Mouse (Mus musculus) liver (tissue): Measurements from ENCODE around the gene Rpia.

Experiments used
- DNase-seq: peaks from one replicate; pipeline ENCODE4 v3.0.0-alpha.2; 2020; ENCODE audit warnings: mixed read lengths

Rpia gene

DNA sequence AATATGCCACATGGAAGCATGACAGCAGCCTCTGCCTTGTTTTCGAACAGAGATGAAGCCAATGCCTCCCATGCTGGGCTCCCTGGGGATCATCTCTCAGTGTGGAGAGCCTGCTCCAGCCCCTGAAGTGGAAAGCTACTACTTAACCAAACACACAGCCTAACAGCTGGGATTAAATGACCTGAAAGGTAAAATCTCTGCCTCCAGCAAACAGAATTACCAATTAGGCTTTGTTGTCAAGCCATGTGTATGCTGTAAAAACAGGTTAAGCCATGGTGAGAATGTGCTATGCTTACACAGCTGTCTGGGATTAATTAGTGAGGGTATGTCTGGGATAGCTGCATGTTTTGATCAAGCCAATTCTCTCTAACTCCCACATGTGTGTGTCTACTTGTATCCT lies 42.3 kb downstream of the Rpia start:
- DNase-seq = no peak

DNA sequence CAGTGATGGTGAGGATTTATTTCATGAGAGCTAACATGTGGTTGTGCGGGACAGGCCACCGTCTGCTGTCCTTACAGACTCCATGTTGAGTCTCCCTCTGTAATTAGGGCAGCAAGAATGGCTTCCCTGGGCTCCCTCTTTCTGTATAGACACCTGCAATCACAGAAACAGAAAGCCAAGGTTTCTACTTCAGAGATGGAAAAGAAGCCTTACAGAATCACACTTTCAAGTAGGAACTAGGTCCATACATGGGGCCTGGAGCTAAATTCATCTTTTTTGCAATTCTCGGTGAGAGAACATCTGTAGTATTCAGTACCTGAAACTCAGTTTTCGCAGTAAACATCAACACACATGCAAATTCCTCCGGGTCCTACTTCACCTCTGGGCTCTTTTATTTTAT lies 44.3 kb downstream of the Rpia start:
- no peak for DNase-seq

DNA sequence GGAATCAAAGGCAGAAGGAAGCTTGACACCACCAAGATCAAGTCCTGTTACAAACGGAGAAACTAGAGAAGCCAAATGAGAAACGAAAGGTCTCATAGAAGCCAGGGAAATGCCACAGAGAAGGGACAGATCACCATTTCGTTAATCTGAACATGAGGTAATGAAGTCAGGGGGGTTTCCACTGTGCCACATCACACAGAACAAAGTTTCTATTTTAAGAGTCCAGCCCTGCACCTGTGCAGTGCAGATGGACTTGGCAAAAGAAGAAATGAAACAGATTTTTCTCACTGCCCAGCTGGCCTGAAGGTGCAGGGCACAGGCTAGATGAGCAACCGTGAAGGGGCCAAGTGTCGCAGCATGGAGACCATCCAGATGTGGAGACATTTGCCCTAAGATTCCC lies 48.1 kb downstream of the Rpia start:
- DNase-seq = no peak

DNA sequence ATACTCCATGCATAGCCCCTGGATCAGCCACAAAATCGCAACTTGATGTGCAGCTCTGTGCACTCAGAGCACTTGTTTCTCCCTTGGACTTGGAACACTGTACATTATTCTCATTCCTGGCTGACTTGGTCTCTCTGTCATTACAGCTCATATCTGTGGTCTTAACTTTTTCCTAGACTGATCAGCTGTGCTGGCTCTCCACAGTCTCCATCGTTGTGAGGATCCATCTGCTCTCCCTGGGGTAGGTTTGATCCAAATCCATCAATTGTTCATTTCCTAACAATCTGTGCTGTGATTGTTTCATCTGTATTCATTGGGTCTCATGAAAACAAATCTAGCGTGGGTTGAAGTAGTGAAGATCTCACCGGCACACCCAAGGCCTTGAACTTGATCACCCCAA lies 49.2 kb downstream of the Rpia start:
- no peak for DNase-seq

DNA sequence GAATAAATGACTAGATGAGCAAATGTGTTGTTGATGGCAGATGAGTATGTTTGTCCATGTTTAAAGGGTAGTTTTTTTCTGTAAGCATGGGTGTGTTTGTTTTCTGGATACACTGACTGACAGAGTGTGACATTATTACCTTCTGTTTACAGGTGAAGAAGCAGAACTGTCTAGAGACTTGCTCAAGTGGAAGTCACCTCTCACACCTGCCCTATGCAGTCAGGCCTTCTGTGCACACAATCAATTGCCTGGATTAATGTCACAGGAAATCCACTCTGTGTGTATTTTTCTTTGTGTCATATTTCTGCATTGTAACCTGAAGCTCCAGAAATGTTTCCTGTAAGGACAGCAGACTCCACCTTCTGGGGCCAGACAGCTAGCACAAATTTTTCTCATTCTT lies 51.5 kb downstream of the Rpia start:
- DNase-seq = no peak

DNA sequence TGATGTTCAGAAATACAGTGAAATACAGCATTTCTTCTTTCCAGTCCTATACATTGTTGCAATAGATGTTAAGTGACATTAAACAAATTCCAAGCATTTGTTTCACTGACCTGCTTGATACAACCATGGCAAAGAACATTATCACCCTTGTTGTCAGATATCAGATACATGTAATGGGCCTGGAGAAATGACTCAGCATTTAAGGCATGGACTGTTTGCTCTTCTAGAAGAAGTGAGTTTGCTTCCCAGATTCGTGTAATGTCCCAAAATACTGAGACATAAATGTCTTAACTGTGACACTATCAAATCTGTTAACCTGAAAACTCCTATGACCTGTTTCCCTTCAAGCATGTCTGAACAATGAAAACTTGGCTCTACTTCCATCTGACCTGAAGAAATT lies 52.6 kb downstream of the Rpia start:
- DNase-seq = no peak

DNA sequence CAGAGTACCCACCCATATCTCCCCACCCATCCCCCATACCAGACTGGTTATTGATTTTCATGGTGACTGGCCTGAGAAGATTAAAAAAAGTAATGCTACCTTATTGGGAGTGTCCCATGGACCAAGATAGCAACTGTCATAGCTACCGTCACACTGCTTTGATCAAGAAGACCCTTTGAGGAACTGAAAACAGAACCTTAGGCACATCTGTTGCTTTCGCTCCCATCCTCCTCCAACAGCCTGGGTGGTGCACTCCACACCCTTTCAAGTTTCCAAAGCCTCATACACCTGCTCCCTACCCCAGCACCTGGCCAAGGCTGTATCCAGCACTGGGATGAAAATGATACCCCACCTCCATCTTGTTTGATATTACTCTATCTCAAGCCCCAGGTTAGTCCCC lies 56.5 kb downstream of the Rpia start:
- DNase-seq = no peak

DNA sequence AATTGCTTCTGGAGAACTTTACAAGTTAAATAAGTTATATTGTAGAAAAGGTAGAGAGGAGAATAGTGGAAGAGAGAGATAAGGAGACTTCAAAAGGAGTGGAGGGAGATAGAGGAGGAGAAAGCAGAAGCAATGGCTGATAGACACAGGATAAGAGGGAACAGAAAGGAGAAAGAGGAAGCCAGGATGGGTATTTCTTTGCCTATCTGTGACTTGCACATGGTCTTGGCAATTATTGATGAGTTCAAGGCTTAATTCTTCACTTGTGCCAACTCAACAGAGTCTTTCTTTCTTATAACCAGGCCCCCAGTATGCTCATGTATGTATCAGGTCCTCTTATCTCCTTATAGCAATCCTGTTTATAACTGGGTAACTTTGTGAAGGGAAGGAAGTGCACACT lies 61.2 kb downstream of the Rpia start:
- no peak for DNase-seq

DNA sequence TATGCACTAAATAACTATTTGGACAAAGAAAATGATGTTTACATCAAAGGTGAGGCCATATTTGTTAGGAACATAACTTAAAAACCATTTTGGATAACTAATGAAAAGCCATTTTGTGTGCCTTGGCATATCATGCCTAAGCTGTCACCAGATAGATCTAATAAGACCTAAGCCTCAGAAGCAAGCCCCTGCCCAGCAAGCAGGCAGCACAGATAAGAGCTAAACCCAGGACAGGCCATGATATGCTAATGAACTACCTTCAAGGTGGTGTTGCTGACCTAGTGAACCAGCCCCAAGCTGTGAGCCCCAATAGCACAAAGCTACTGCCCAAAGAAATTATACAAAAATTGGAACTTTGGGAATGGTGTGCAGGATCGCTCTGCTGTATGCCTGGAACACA lies 62.9 kb downstream of the Rpia start:
- DNase-seq = peak; percentile 75

DNA sequence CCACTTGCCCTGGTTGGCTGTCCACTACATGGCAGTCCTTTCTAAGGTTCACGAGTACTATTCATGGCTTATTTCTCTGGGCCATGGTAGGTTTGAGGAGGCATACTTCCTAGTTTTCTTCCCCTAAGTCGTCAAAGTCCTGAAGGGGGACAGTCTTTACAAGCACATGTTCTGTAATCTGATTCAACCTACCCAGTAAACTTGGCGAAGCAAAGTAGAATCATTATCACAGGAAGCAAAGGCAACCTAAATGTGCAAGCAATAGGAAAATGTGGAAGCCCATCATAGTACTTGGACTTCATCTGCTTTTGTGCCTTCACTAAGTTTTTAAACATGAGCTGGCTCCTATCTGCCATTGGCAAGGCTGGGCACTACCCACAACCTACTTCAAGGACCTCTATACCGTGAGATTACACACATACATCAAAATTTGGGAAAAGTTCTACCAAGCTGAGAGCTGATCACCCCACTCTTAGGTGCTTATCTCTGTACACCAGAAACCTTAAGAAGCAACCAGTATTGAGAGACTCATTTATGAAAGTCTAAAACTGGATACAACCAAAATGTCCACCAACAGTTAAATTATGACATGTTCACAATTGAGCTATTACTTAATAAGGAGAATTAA lies 64.8 kb downstream of the Rpia start:
- peak; percentile 59 for DNase-seq

DNA sequence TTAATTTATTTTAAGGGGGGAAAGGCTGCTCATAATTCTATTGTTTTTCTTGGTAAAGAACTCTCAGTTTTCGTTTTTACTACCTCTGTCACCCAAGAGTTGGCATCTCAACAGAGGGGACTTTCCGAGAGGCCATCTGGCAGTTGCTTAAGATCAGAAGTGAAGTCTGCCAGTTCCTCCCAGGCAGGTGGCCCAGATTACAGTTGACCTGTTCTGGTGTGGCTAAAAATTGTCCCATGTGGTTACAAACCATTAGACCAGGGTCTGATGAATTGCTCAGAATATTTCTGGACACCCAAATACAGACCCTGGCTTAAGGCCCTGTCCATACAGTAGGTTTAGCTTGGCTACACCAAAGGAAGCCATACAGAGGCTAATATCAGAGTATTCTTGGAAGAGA lies 66.4 kb downstream of the Rpia start:
- DNase-seq = no peak

DNA sequence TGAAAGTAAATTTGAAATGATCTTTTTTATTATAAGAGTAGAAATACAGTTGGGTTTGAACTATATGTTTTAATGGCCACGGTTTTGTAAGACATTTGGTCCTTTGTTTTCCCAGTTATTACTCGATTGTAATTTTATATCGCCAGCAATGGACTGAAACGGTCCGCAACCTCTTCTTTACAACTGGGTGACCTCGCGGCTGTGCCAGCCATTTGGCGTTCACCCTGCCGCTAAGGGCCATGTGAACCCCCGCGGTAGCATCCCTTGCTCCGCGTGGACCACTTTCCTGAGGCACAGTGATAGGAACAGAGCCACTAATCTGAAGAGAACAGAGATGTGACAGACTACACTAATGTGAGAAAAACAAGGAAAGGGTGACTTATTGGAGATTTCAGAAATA lies 67.3 kb downstream of the Rpia start:
- DNase-seq = no peak

DNA sequence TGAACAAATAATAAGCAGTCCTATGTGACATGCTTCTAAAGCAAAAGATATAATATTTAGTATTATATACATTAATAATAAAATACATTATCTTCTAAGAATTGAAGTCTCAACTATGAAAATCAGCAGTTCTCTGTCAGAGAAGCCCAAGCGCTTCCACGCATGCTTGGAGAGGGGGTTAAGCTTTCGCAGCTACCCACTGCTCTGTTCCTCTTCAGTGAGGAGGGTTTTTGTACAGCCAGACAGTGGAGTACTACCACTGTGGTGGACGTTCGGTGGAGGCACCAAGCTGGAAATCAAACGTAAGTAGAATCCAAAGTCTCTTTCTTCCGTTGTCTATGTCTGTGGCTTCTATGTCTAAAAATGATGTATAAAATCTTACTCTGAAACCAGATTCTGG lies 69.7 kb downstream of the Rpia start:
- no peak for DNase-seq

DNA sequence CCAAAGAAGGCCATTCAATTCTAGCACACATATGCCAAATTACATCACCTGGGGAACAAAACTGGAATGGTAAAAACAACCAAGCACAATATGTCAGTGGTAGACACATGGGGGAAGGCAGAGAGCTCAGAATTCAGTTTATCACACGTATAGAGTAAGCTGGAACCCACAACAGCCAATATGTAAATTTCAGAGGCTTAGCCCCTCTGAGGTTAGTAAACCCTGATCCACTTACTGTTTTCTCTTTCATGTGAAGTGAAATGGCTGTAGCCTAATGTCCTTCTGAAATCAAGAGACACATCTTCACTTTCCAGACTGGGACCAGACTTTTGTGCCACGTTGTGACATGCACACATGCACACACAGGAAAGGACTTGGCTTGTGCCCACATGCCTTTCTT lies 73.3 kb downstream of the Rpia start:
- no peak for DNase-seq

DNA sequence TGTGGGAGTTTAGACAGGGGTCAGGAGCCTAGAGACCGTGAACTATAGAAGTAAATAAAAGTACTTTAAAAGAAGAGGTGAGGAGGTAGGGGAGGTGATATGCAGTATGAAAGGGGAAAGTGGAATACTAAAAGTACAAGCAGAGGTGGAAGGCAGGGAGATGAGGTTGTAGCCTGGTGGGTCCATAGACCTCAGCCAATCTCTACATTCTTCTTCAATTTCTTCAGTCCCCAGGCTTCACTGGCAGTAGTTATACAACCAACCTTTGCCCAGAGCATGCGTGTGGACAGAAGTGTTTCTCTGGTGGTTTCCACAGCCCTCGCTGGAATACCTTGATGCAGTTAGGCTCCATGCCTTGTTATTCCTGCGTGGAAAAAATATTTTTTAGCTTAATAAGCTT lies 73.9 kb downstream of the Rpia start:
- DNase-seq = no peak

DNA sequence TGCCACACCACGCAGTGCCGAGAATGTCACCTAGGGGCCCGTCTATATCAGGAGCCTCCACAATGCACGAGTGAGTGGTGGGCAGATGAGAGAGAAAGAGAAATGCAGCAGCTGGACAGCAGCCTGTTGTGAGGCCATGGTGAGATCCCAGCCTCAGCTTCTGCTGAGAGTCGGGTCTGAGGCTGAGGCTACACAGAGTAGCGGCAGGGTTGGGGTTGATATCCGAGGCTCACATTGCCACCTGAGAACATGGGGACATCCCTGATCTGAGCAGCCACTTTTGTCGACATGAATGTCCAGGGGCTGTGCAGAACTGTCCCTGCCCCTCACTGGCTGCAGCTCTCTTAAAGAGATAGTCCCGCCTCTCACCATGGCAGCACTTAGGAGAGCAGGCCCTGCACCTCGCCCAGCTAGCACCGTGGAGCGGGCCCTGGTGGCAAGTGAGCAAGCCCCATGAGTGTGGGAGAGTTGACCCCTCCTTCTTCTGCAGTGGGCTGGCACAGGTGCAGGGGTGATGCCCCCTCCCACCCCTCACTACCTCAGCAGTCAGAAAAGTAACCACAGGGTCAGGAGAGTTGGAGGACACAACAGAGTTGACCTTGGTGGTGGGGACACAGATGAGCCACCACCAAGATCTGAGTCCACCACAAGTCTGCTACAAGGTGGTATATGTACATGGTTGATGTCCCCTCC lies 75.2 kb downstream of the Rpia start:
- DNase-seq = no peak
